Mouse (Mus musculus): Measurements from ENCODE around the gene Micall1. TPM values are rescaled to one million over a fixed set of nuclear protein-coding genes. Genes with fewer than 3 reads are reported as not detected.

Micall1 gene
- total and polyA plus RNA-seq, 3 experiments, result 39.3 to 45.7 (median 43.0) TPM

DNA sequence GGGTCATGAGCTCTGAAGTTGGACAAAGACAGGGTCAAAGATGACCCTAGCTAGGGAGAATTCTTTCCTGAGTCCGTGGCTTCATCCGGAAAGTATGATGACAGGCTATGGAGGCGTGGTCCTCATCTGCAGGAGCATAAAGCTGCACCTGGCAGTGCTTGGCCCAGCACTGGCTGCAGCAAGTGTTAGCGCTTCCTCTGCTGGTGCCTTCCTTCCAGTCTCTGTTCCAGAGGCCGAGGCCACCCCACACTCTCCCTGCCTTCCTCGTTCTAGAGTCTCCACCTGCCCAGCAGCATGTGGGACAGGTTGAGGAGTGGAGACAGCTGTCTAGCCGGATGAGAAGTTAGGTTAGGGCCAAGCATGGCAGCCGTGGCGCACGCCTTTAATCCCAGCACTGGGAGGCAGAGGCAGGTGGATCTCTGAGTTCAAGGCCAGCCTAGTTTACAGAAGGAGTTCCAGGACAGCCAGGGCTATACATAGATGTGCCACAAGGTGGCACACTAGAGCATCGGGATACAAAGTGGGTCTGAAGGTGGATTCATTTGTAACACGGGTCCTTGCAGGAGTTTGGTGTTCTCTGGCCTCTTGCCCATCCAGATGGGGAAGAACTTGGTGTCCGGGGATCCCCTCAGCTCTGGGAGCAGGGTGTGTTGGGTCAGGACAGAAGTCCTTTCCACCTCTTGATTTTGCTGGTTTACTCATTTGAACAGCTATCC lies 17.7 kb downstream of the Micall1 start:
- intact Hi-C loops (cut with DNase I), result loop anchor here (1.0 to 2.0 kb wide), 3 partner anchors 16 to 33 kb away; no protein-coding TSS in a partner anchor
- TF ChIP-seq EP300 (IDR thresholded peaks at IDR 0.05; ENCODE audit: insufficient read depth, low read depth, low read length), result no peak
- TF ChIP-seq CTCF (IDR thresholded peaks at IDR 0.05), result peak; percentile 82
- Histone ChIP-seq H3K4me3 (no peak overlapping the region), H3K9ac (ENCODE audit: low read depth, low read length) (no peak overlapping the region), H3K27me3 (ENCODE audit: control insufficient read depth, insufficient read depth, low read length) (no peaks in the 10 kb centered on the region), H3K79me2 (replicated peaks; ENCODE audit: control insufficient read depth, insufficient read depth, low read length) (0 out of 2 replicates have a peak, but pooled peaks cover 2% of the 10 kb centered on the region), H3K27ac (no peak overlapping the region), H3K4me1 (ENCODE audit: control insufficient read depth, insufficient read depth, low read length) (peaks cover 12% of the 10 kb centered on the region; the same call in 1 of the 2 replicates), H3K36me3 (ENCODE audit: control insufficient read depth, insufficient read depth, low read length) (0 out of 2 replicates have a peak, but pooled peaks cover 2% of the 10 kb centered on the region)
- 74% methylated on average over 13 of the region's 13 CpGs for WGBS
- peak; percentile 61 to 71 for DNase-seq

- Histone ChIP-seq H3K9ac (ENCODE audit: low read depth, low read length) (no peak overlapping the region), H3K36me3 (ENCODE audit: control insufficient read depth, insufficient read depth, low read length) (peaks cover 5% of the 10 kb centered on the region), H3K4me3 (no peak overlapping the region), H3K79me2 (replicated peaks; ENCODE audit: control insufficient read depth, insufficient read depth, low read length) (0 out of 2 replicates have a peak, but pooled peaks cover 2% of the 10 kb centered on the region), H3K27ac (no peak overlapping the region), H3K4me1 (ENCODE audit: control insufficient read depth, insufficient read depth, low read length) (peaks cover 14% of the 10 kb centered on the region), H3K27me3 (ENCODE audit: control insufficient read depth, insufficient read depth, low read length) (no peaks in the 10 kb centered on the region)
- TF ChIP-seq POLR2A (IDR thresholded peaks at IDR 0.05; ENCODE audit: insufficient read depth, low read depth, low read length) (no peak), EP300 (IDR thresholded peaks at IDR 0.05; ENCODE audit: insufficient read depth, low read depth, low read length) (no peak), CTCF (IDR thresholded peaks at IDR 0.05) (no peak)
- intact Hi-C loops (cut with DNase I), result loop anchor here (2.0 kb wide), 1 partner anchor 16 kb away; no protein-coding TSS in a partner anchor
- DNase-seq, result no peak
- WGBS, result 94% methylated on average over 12 of the region's 12 CpGs
Observed at GRCm38 (mm10) chr15:79127101-79127500, 18.4 kb downstream of the Micall1 start.

DNA sequence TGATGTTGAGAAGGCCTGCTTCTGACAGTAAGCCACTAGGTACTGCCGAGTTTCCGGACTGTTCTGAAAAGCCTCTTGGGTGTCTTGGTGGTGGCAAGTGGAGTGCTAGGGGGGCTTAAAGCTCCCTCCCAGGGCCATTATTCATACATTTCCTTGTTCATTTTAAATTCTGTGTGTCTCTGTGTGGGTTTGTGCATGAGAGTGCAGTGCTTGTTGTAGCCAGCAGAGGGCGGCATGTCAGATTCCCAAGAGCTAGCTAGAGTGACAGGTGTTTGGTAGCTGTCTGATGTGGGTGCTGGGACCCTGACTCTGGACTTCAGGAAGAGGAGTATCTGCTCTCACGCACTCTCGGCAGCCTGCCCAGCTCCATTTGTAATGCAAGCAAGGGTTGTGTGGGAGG lies 19.5 kb downstream of the Micall1 start:
- H3K9ac ChIP-seq (ENCODE audit: low read depth, low read length), result no peak overlapping the region
- H3K4me3 ChIP-seq, result no peak overlapping the region
- H3K79me2 ChIP-seq (replicated peaks; ENCODE audit: control insufficient read depth, insufficient read depth, low read length), result 0 out of 2 replicates have a peak, but pooled peaks cover 2% of the 10 kb centered on the region
- H3K4me1 ChIP-seq (ENCODE audit: control insufficient read depth, insufficient read depth, low read length), result peaks cover 10% of the 10 kb centered on the region
- H3K36me3 ChIP-seq (ENCODE audit: control insufficient read depth, insufficient read depth, low read length), result peaks cover 3% of the 10 kb centered on the region
- intact Hi-C loops (cut with DNase I), result no loop called here
- no peak for TF ChIP-seq POLR2A (IDR thresholded peaks at IDR 0.05; ENCODE audit: insufficient read depth, low read depth, low read length)
- peak; percentile 67 for TF ChIP-seq CTCF (IDR thresholded peaks at IDR 0.05)
- TF ChIP-seq EP300 (IDR thresholded peaks at IDR 0.05; ENCODE audit: insufficient read depth, low read depth, low read length), result no peak
- no peak for DNase-seq
- H3K27me3 ChIP-seq (ENCODE audit: control insufficient read depth, insufficient read depth, low read length), result no peaks in the 10 kb centered on the region
- WGBS, result 97% methylated on average over 5 of the region's 5 CpGs
- no peak overlapping the region for H3K27ac ChIP-seq

DNA sequence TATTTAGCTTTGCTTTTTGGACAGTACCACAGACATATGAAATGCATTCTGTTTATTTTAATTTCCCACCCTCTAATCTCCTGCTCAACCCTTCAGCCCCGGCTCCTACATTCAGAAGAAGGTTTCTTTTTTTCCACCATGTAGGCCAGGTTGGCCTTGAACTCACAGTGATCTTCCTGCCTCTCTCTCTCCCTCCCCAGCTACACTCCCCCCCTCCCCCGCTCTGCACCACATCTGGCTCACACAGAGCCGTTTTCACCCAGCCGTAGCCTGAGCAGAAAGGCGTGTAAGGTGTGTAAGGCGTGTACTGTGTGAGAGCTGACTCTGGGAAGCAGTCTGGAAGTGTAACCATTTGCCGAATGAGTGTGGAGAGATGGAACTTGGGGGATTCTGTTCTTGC lies 20.6 kb downstream of the Micall1 start:
- H3K36me3 ChIP-seq (ENCODE audit: control insufficient read depth, insufficient read depth, low read length), result peaks cover 3% of the 10 kb centered on the region
- TF ChIP-seq CTCF (IDR thresholded peaks at IDR 0.05), result no peak
- TF ChIP-seq POLR2A (IDR thresholded peaks at IDR 0.05; ENCODE audit: insufficient read depth, low read depth, low read length), result no peak
- no peak for TF ChIP-seq EP300 (IDR thresholded peaks at IDR 0.05; ENCODE audit: insufficient read depth, low read depth, low read length)
- intact Hi-C loops (cut with DNase I), result no loop called here
- 75% methylated on average over 7 of the region's 7 CpGs for WGBS
- H3K4me1 ChIP-seq (ENCODE audit: control insufficient read depth, insufficient read depth, low read length), result peaks cover 5% of the 10 kb centered on the region
- no peak for DNase-seq
- 0 out of 2 replicates have a peak, but pooled peaks cover 2% of the 10 kb centered on the region for H3K79me2 ChIP-seq (replicated peaks; ENCODE audit: control insufficient read depth, insufficient read depth, low read length)
- no peaks in the 10 kb centered on the region for H3K27me3 ChIP-seq (ENCODE audit: control insufficient read depth, insufficient read depth, low read length)
- H3K27ac ChIP-seq, result no peak overlapping the region
- H3K4me3 ChIP-seq, result no peak overlapping the region
- H3K9ac ChIP-seq (ENCODE audit: low read depth, low read length), result no peak overlapping the region

GRCm38 (mm10) chr15:79130782-79131181 lies 22.1 kb downstream of the Micall1 start:
- peak overlapping the region; percentile 5; the same call in 1 of the 2 replicates for H3K9ac ChIP-seq (ENCODE audit: low read depth, low read length)
- intact Hi-C loops (cut with DNase I), result no loop called here
- H3K27me3 ChIP-seq (ENCODE audit: control insufficient read depth, insufficient read depth, low read length), result no peaks in the 10 kb centered on the region
- H3K4me1 ChIP-seq (ENCODE audit: control insufficient read depth, insufficient read depth, low read length), result peaks cover 5% of the 10 kb centered on the region
- DNase-seq, result no peak
- no peak overlapping the region for H3K4me3 ChIP-seq
- H3K27ac ChIP-seq, result peak overlapping the region; percentile 78
- H3K79me2 ChIP-seq (replicated peaks; ENCODE audit: control insufficient read depth, insufficient read depth, low read length), result 0 out of 2 replicates have a peak, but pooled peaks cover 2% of the 10 kb centered on the region
- peaks cover 3% of the 10 kb centered on the region for H3K36me3 ChIP-seq (ENCODE audit: control insufficient read depth, insufficient read depth, low read length)
- 61% methylated on average over 10 of the region's 10 CpGs for WGBS
- TF ChIP-seq EP300 (IDR thresholded peaks at IDR 0.05; ENCODE audit: insufficient read depth, low read depth, low read length) (no peak), POLR2A (IDR thresholded peaks at IDR 0.05; ENCODE audit: insufficient read depth, low read depth, low read length) (no peak), CTCF (IDR thresholded peaks at IDR 0.05) (no peak)

- Histone ChIP-seq H3K4me3 (no peak overlapping the region), H3K27ac (peak overlapping the region; percentile 78), H3K9ac (ENCODE audit: low read depth, low read length) (peak overlapping the region; percentile 43), H3K79me2 (replicated peaks; ENCODE audit: control insufficient read depth, insufficient read depth, low read length) (0 out of 2 replicates have a peak, but pooled peaks cover 2% of the 10 kb centered on the region), H3K4me1 (ENCODE audit: control insufficient read depth, insufficient read depth, low read length) (peaks cover 5% of the 10 kb centered on the region), H3K36me3 (ENCODE audit: control insufficient read depth, insufficient read depth, low read length) (peaks cover 3% of the 10 kb centered on the region), H3K27me3 (ENCODE audit: control insufficient read depth, insufficient read depth, low read length) (no peaks in the 10 kb centered on the region)
- 43% methylated on average over 7 of the region's 7 CpGs for whole genome bisulfite sequencing
- intact Hi-C loops (cut with DNase I), result no loop called here
- no peak for TF ChIP-seq CTCF (IDR thresholded peaks at IDR 0.05)
- peak; percentile 95 for TF ChIP-seq EP300 (IDR thresholded peaks at IDR 0.05; ENCODE audit: insufficient read depth, low read depth, low read length)
- TF ChIP-seq POLR2A (IDR thresholded peaks at IDR 0.05; ENCODE audit: insufficient read depth, low read depth, low read length), result peak; percentile 52; the same call in 1 of the 2 replicates
- DNase-seq, result peak; percentile 71 to 85
Observed at GRCm38 (mm10) chr15:79131442-79131841, 22.7 kb downstream of the Micall1 start.
